Mouse (Mus musculus): Measurements from ENCODE around the gene Ccdc9b. TPM values are rescaled to one million over a fixed set of nuclear protein-coding genes. Genes with fewer than 3 reads are reported as not detected.

The Ccdc9b gene
- polyA plus RNA-seq, 1 experiment from 2014 or later = 0.95 TPM

GRCm38 (mm10) chr2:118716677-118717076, 45.8 kb downstream of the Ccdc9b start:
- no peaks in the 10 kb centered on the region for H3K36me3 ChIP-seq (ENCODE audit: insufficient read depth, low read length)
- H3K4me1 ChIP-seq (replicated peaks; ENCODE audit: insufficient read depth, low read length) = no peaks in the 10 kb centered on the region
- H3K4me2 ChIP-seq (ENCODE audit: low read length) = no peak overlapping the region
- 86% methylated on average over 5 of the region's 5 CpGs for WGBS
- H3K27me3 ChIP-seq (ENCODE audit: insufficient read depth, low read length) = no peaks in the 10 kb centered on the region
- no peak overlapping the region for H3K9ac ChIP-seq (ENCODE audit: low read depth, low read length)
- H3K4me3 ChIP-seq (replicated peaks; ENCODE audit: low read depth, low read length) = no peak overlapping the region
- ATAC-seq (replicated peaks; ENCODE audit: low FRiP score, low read depth) = no peak
- no peak overlapping the region for H3K27ac ChIP-seq
- no peaks in the 10 kb centered on the region for H3K9me3 ChIP-seq (replicated peaks; ENCODE audit: low read length)
- TF ChIP-seq CTCF (IDR thresholded peaks at IDR 0.05; ENCODE audit: low read depth) = no peak
- no peak for DNase-seq (ENCODE audit: low spot score)

DNA sequence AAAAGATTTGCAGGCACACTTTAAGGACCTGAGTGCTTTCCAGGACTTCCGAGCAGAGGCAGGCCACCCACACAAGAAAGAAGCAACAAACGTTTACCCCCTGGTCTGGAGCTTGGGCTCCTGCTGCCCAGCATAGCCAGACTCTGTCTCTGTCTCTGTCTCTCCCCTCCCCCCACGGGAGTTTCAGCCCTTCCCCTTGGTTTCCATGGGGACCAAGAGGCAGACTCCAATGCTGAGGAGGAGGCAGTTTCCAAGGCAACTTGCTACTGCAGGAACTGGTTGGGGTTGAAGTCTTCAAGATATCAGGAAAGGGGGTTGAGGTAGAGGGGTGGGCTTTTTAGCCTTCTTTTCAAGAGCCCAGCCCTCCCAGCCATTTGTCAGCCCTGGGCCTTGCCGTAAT, 48.2 kb downstream of the Ccdc9b start:
- 46% methylated on average over 4 of the region's 4 CpGs for WGBS
- DNase-seq (ENCODE audit: low spot score) = no peak
- ATAC-seq (replicated peaks; ENCODE audit: low FRiP score, low read depth) = no peak
- peaks cover 13% of the 10 kb centered on the region for H3K27me3 ChIP-seq (ENCODE audit: insufficient read depth, low read length)
- H3K9ac ChIP-seq (ENCODE audit: low read depth, low read length) = no peak overlapping the region
- H3K4me3 ChIP-seq (replicated peaks; ENCODE audit: low read depth, low read length) = no peak overlapping the region
- no peak overlapping the region for H3K4me2 ChIP-seq (ENCODE audit: low read length)
- no peak overlapping the region for H3K27ac ChIP-seq
- H3K9me3 ChIP-seq (replicated peaks; ENCODE audit: low read length) = no peaks in the 10 kb centered on the region
- peaks cover 13% of the 10 kb centered on the region for H3K4me1 ChIP-seq (replicated peaks; ENCODE audit: insufficient read depth, low read length)
- TF ChIP-seq CTCF (IDR thresholded peaks at IDR 0.05; ENCODE audit: low read depth) = no peak
- no peaks in the 10 kb centered on the region for H3K36me3 ChIP-seq (ENCODE audit: insufficient read depth, low read length)

GRCm38 (mm10) chr2:118713631-118714030, 48.8 kb downstream of the Ccdc9b start:
- no peak overlapping the region for H3K27ac ChIP-seq
- 87% methylated on average over 6 of the region's 6 CpGs for WGBS
- DNase-seq (ENCODE audit: low spot score) (no peak), ATAC-seq (replicated peaks; ENCODE audit: low FRiP score, low read depth) (no peak)
- no peaks in the 10 kb centered on the region for H3K36me3 ChIP-seq (ENCODE audit: insufficient read depth, low read length)
- no peak overlapping the region for H3K9ac ChIP-seq (ENCODE audit: low read depth, low read length)
- H3K4me1 ChIP-seq (replicated peaks; ENCODE audit: insufficient read depth, low read length) = peaks cover 13% of the 10 kb centered on the region
- H3K4me3 ChIP-seq (replicated peaks; ENCODE audit: low read depth, low read length) = no peak overlapping the region
- H3K27me3 ChIP-seq (ENCODE audit: insufficient read depth, low read length) = peaks cover 13% of the 10 kb centered on the region
- H3K4me2 ChIP-seq (ENCODE audit: low read length) = no peak overlapping the region
- no peak for TF ChIP-seq CTCF (IDR thresholded peaks at IDR 0.05; ENCODE audit: low read depth)
- H3K9me3 ChIP-seq (replicated peaks; ENCODE audit: low read length) = no peaks in the 10 kb centered on the region

- under 1% methylated on average over 34 of the region's 36 CpGs for WGBS
- peaks cover 13% of the 10 kb centered on the region for H3K4me1 ChIP-seq (replicated peaks; ENCODE audit: insufficient read depth, low read length)
- peak overlapping the region; percentile 35; the same call in 1 of the 2 replicates for H3K9ac ChIP-seq (ENCODE audit: low read depth, low read length)
- TF ChIP-seq CTCF (IDR thresholded peaks at IDR 0.05; ENCODE audit: low read depth) = no peak
- peak; percentile 43; the same call in 1 of the 2 replicates for ATAC-seq (replicated peaks; ENCODE audit: low FRiP score, low read depth)
- peak overlapping the region; percentile 29 for H3K4me3 ChIP-seq (replicated peaks; ENCODE audit: low read depth, low read length)
- peak overlapping the region; percentile 53 for H3K4me2 ChIP-seq (ENCODE audit: low read length)
- H3K9me3 ChIP-seq (replicated peaks; ENCODE audit: low read length) = no peaks in the 10 kb centered on the region
- H3K27me3 ChIP-seq (ENCODE audit: insufficient read depth, low read length) = peaks cover 22% of the 10 kb centered on the region
- H3K36me3 ChIP-seq (ENCODE audit: insufficient read depth, low read length) = no peaks in the 10 kb centered on the region
- no peak overlapping the region for H3K27ac ChIP-seq
- DNase-seq (ENCODE audit: low spot score) = peak; percentile 73
These were observed 51.4 kb downstream of the Ccdc9b start for GRCm38 (mm10) chr2:118711038-118711494.

- WGBS = 28% methylated on average over 4 of the region's 4 CpGs
- no peak for ATAC-seq (replicated peaks; ENCODE audit: low FRiP score, low read depth)
- TF ChIP-seq CTCF (IDR thresholded peaks at IDR 0.05; ENCODE audit: low read depth) = no peak
- Histone ChIP-seq H3K4me3 (replicated peaks; ENCODE audit: low read depth, low read length) (no peak overlapping the region), H3K27ac (no peak overlapping the region), H3K4me2 (ENCODE audit: low read length) (no peak overlapping the region), H3K27me3 (ENCODE audit: insufficient read depth, low read length) (peaks cover 34% of the 10 kb centered on the region), H3K36me3 (ENCODE audit: insufficient read depth, low read length) (no peaks in the 10 kb centered on the region), H3K9me3 (replicated peaks; ENCODE audit: low read length) (no peaks in the 10 kb centered on the region), H3K9ac (ENCODE audit: low read depth, low read length) (no peak overlapping the region), H3K4me1 (replicated peaks; ENCODE audit: insufficient read depth, low read length) (peaks cover 13% of the 10 kb centered on the region)
- no peak for DNase-seq (ENCODE audit: low spot score)
These were observed 52.7 kb downstream of the Ccdc9b start for GRCm38 (mm10) chr2:118709655-118710221.

DNA sequence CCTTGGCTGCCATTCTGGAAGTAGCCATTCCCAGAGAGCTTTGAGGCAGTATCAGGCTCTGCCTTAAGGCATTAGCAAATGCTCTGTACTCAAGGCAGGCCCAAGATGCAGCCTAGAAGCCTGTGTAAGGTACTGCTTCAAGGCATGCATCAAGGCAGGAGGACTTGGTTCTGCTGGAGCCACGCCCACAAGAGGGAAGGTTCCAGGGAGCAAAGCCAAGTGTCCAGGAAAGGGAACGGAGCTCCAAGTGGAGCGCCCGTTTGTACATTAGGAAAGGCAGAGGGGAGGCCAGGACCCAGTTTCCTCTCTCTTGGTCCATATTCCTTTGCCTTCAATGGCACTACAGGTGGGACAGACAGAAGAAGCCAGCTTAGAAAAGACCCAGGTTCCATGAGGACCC, 54.0 kb downstream of the Ccdc9b start:
- Histone ChIP-seq H3K9me3 (replicated peaks; ENCODE audit: low read length) (no peaks in the 10 kb centered on the region), H3K4me2 (ENCODE audit: low read length) (no peak overlapping the region), H3K36me3 (ENCODE audit: insufficient read depth, low read length) (no peaks in the 10 kb centered on the region), H3K4me1 (replicated peaks; ENCODE audit: insufficient read depth, low read length) (peaks cover 19% of the 10 kb centered on the region), H3K27ac (no peak overlapping the region), H3K9ac (ENCODE audit: low read depth, low read length) (no peak overlapping the region), H3K27me3 (ENCODE audit: insufficient read depth, low read length) (peaks cover 47% of the 10 kb centered on the region), H3K4me3 (replicated peaks; ENCODE audit: low read depth, low read length) (no peak overlapping the region)
- DNase-seq (ENCODE audit: low spot score) = no peak
- TF ChIP-seq CTCF (IDR thresholded peaks at IDR 0.05; ENCODE audit: low read depth) = no peak
- WGBS = 73% methylated on average over 4 of the region's 4 CpGs
- no peak for ATAC-seq (replicated peaks; ENCODE audit: low FRiP score, low read depth)

- Histone ChIP-seq H3K36me3 (ENCODE audit: insufficient read depth, low read length) (no peaks in the 10 kb centered on the region), H3K27me3 (ENCODE audit: insufficient read depth, low read length) (peaks cover 65% of the 10 kb centered on the region), H3K9me3 (replicated peaks; ENCODE audit: low read length) (no peaks in the 10 kb centered on the region), H3K4me2 (ENCODE audit: low read length) (no peak overlapping the region), H3K9ac (ENCODE audit: low read depth, low read length) (no peak overlapping the region), H3K27ac (no peak overlapping the region), H3K4me1 (replicated peaks; ENCODE audit: insufficient read depth, low read length) (peaks cover 29% of the 10 kb centered on the region), H3K4me3 (replicated peaks; ENCODE audit: low read depth, low read length) (no peak overlapping the region)
- no peak for DNase-seq (ENCODE audit: low spot score)
- no peak for ATAC-seq (replicated peaks; ENCODE audit: low FRiP score, low read depth)
- WGBS = 19% methylated on average over 6 of the region's 6 CpGs
- no peak for TF ChIP-seq CTCF (IDR thresholded peaks at IDR 0.05; ENCODE audit: low read depth)
These were observed 56.0 kb downstream of the Ccdc9b start for GRCm38 (mm10) chr2:118706436-118706835.

Other genes with a start within 250 kb of the Ccdc9b start
- 4.2 and 5.3 TPM in 2 replicates for gene Bmf, start 213.0 kb downstream of the Ccdc9b start, polyA plus RNA-seq (2015; fragmentation: Nextera tagmentation; extraction: Ambion mirVana)
- gene Bub1b, start 164.4 kb downstream of the Ccdc9b start, polyA plus RNA-seq (2015; fragmentation: Nextera tagmentation; extraction: Ambion mirVana) = 28.7 and 34.2 TPM in 2 replicates
- 1.9 and 3.5 TPM in 2 replicates for gene Pak6, start 99.4 kb downstream of the Ccdc9b start, polyA plus RNA-seq (2015; fragmentation: Nextera tagmentation; extraction: Ambion mirVana)
- 0.37 and 0.45 TPM in 2 replicates for gene Ankrd63, start 58.7 kb downstream of the Ccdc9b start, polyA plus RNA-seq (2015; fragmentation: Nextera tagmentation; extraction: Ambion mirVana)
- gene Plcb2, start 34.2 kb downstream of the Ccdc9b start, polyA plus RNA-seq (2015; fragmentation: Nextera tagmentation; extraction: Ambion mirVana) = 1.3 and 1.4 TPM in 2 replicates
- gene Inafm2, start 16.9 kb downstream of the Ccdc9b start, polyA plus RNA-seq (2015; fragmentation: Nextera tagmentation; extraction: Ambion mirVana) = 16.1 and 16.8 TPM in 2 replicates
- gene Phgr1, start 10.1 kb upstream of the Ccdc9b start, polyA plus RNA-seq (2015; fragmentation: Nextera tagmentation; extraction: Ambion mirVana) = not detected in 2 replicates
- gene Disp2, start 17.1 kb upstream of the Ccdc9b start, polyA plus RNA-seq (2015; fragmentation: Nextera tagmentation; extraction: Ambion mirVana) = 0.01 and 0.05 TPM in 2 replicates
- 57.5 and 59.4 TPM in 2 replicates for gene Knstrn, start 51.3 kb upstream of the Ccdc9b start, polyA plus RNA-seq (2015; fragmentation: Nextera tagmentation; extraction: Ambion mirVana)
- 68.9 and 79.2 TPM in 2 replicates for gene Ivd, start 99.3 kb upstream of the Ccdc9b start, polyA plus RNA-seq (2015; fragmentation: Nextera tagmentation; extraction: Ambion mirVana)
- 3.3 TPM in 2 replicates for gene Bahd1, start 137.7 kb upstream of the Ccdc9b start, polyA plus RNA-seq (2015; fragmentation: Nextera tagmentation; extraction: Ambion mirVana)
- 23.9 and 25.1 TPM in 2 replicates for gene Chst14, start 163.8 kb upstream of the Ccdc9b start, polyA plus RNA-seq (2015; fragmentation: Nextera tagmentation; extraction: Ambion mirVana)

Measured in kidney, postnatal 0 days (tissue).